Comparison of ENCODE assay signal across 8 mouse cellular contexts in the genomic region with DNA sequence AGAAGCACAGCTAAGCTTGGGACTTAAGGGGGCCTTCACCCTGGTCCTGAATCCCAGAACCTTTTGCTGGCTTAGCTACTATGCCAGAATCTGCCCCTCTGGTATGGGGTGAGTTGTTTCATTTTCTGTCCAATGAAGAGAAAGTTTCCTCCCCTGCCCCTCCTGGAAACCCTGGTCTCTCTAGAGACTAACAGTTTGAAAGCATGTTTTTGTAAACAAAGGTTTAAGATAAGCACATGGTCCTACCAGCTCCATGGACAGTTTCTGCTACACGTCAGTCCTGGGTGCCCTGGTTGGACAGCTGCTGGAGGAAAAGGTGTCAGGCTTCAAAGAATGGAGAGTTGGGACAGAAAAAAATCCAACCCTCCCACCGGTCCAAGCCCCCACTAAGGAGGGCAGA. TPM values are rescaled to one million over a fixed set of nuclear protein-coding genes. Genes with fewer than 3 reads are reported as not detected.
DNase-seq lines count a peak whose midpoint lies in the region; ATAC-seq and TF ChIP-seq lines count a peak whose summit lies in the region.

No protein-coding gene starts in this region.

- no peaks in the 10 kb centered on the region for H3K27me3 ChIP-seq in heart, embryonic 10.5 days (ENCODE audit: insufficient read depth, poor library complexity, severe bottlenecking)
- H3K27me3 ChIP-seq in heart, adult 2 months (ENCODE audit: control insufficient read depth, insufficient read depth, low read length) = no peaks in the 10 kb centered on the region
- H3K27me3 ChIP-seq in forebrain, embryonic 14.5 days (replicated peaks; ENCODE audit: control insufficient read depth, insufficient read depth, low read length) = no peaks in the 10 kb centered on the region
- H3K27me3 ChIP-seq in liver, embryonic 16.5 days (ENCODE audit: control insufficient read depth, insufficient read depth, low read depth, low read length) = no peaks in the 10 kb centered on the region

- H3K27ac ChIP-seq in heart, embryonic 10.5 days = 0 out of 2 replicates have a peak overlapping the region, but pooled peaks have one; percentile 93
- no peak overlapping the region for H3K27ac ChIP-seq in heart, adult 2 months
- no peak overlapping the region for H3K27ac ChIP-seq in forebrain, embryonic 14.5 days (ENCODE audit: low read depth, low read length)
- peak overlapping the region; percentile 94 for H3K27ac ChIP-seq in liver, embryonic 16.5 days (ENCODE audit: low read length)

- no peaks in the 10 kb centered on the region for H3K9me3 ChIP-seq in heart, embryonic 10.5 days
- no peaks in the 10 kb centered on the region for H3K9me3 ChIP-seq in forebrain, embryonic 14.5 days (replicated peaks; ENCODE audit: control insufficient read depth, low read length)
- H3K9me3 ChIP-seq in liver, embryonic 16.5 days (replicated peaks; ENCODE audit: control insufficient read depth, low read length) = no peaks in the 10 kb centered on the region

- H3K36me3 ChIP-seq in heart, embryonic 10.5 days = peaks cover 49% of the 10 kb centered on the region
- H3K36me3 ChIP-seq in heart, adult 2 months (ENCODE audit: control insufficient read depth, insufficient read depth, low read length) = peaks cover 3% of the 10 kb centered on the region
- peaks cover 30% of the 10 kb centered on the region for H3K36me3 ChIP-seq in forebrain, embryonic 14.5 days (ENCODE audit: control insufficient read depth, insufficient read depth, low read length)
- H3K36me3 ChIP-seq in liver, embryonic 16.5 days (ENCODE audit: control insufficient read depth, insufficient read depth) = peaks cover 24% of the 10 kb centered on the region

- WGBS in heart, embryonic 10.5 days = 43% methylated on average over 2 of the region's 2 CpGs
- WGBS in heart, adult 2 months = 29% methylated on average over 2 of the region's 2 CpGs
- 76% methylated on average over 2 of the region's 2 CpGs for WGBS in forebrain, embryonic 14.5 days
- 18% methylated on average over 2 of the region's 2 CpGs for WGBS in liver, embryonic 16.5 days (ENCODE audit: insufficient replicate concordance)

- no peak for TF ChIP-seq POLR2A in heart, adult 2 months (IDR thresholded peaks at IDR 0.05; ENCODE audit: insufficient read depth, low read depth, low read length)

- TF ChIP-seq EP300 in heart, adult 2 months (IDR thresholded peaks at IDR 0.05; ENCODE audit: insufficient read depth, low read depth, low read length) = no peak

- no peak for ATAC-seq in forebrain, embryonic 14.5 days
- ATAC-seq in liver, embryonic 16.5 days (ENCODE audit: low read depth) = 0 out of 2 replicates have a peak, but pooled peaks have one; percentile 4
- ATAC-seq in monocyte, adult 5-6 weeks (replicated peaks; ENCODE audit: insufficient number of reproducible peaks, low FRiP score, low TSS enrichment, poor library complexity, severe bottlenecking) = no peak

- no peak for TF ChIP-seq CTCF in heart, adult 2 months (IDR thresholded peaks at IDR 0.05)

- intact Hi-C loops in heart, adult 2 months (cut with DNase I) = loop anchor here (5.0 to 10.0 kb wide), 2 partner anchors 127 to 244 kb away; a partner anchor contains a TSS

- H3K4me1 ChIP-seq in heart, embryonic 10.5 days = peaks cover 22% of the 10 kb centered on the region
- peaks cover 5% of the 10 kb centered on the region for H3K4me1 ChIP-seq in heart, adult 2 months (ENCODE audit: control insufficient read depth, insufficient read depth, low read length)
- peaks cover 14% of the 10 kb centered on the region for H3K4me1 ChIP-seq in forebrain, embryonic 14.5 days (ENCODE audit: control insufficient read depth, insufficient read depth, low read length)
- peaks cover 35% of the 10 kb centered on the region for H3K4me1 ChIP-seq in liver, embryonic 16.5 days (ENCODE audit: control insufficient read depth, low read depth, low read length)

- H3K79me2 ChIP-seq in heart, adult 2 months (replicated peaks; ENCODE audit: control insufficient read depth, insufficient read depth, low read length) = peaks cover 3% of the 10 kb centered on the region; the same call in 1 of the 2 replicates

- H3K4me3 ChIP-seq in heart, embryonic 10.5 days = peak overlapping the region; percentile 82; the same call in 1 of the 2 replicates
- H3K4me3 ChIP-seq in heart, adult 2 months = no peak overlapping the region; the same call in 1 of the 2 replicates
- H3K4me3 ChIP-seq in forebrain, embryonic 14.5 days (ENCODE audit: low read depth, low read length) = no peak overlapping the region
- peak overlapping the region; percentile 94 for H3K4me3 ChIP-seq in liver, embryonic 16.5 days (ENCODE audit: low read depth, low read length)

- peak overlapping the region; percentile 84; the same call in 1 of the 2 replicates for H3K4me2 ChIP-seq in forebrain, embryonic 14.5 days (ENCODE audit: low read length)
- peak overlapping the region; percentile 81 for H3K4me2 ChIP-seq in liver, embryonic 16.5 days (ENCODE audit: low read depth, low read length)

- H3K9ac ChIP-seq in heart, adult 2 months (ENCODE audit: low read depth, low read length) = no peak overlapping the region
- no peak overlapping the region for H3K9ac ChIP-seq in forebrain, embryonic 14.5 days (ENCODE audit: low read length)
- H3K9ac ChIP-seq in liver, embryonic 16.5 days (ENCODE audit: low read depth, low read length) = peak overlapping the region; percentile 98

- DNase-seq in heart, embryonic 10.5 days (ENCODE audit: low spot score) = no peak
- no peak for DNase-seq in heart, adult 2 months
- peak; percentile 33 for DNase-seq in A20 (ENCODE audit: low read depth, low spot score)
- DNase-seq in forebrain, embryonic 14.5 days (ENCODE audit: low spot score) = no peak
- DNase-seq in ovary, postnatal 36 days (ENCODE audit: low spot score) = no peak
- DNase-seq in cerebellum, adult 8-10 months = no peak

RNA-seq across cellular contexts. Expression of a gene that starts 1.4 kb away (rescaled TPM):
- 24.7 and 28.5 TPM in 2 replicates for polyA plus RNA-seq in heart, embryonic 10.5 days (2016; fragmentation: Nextera tagmentation; extraction: Ambion mirVana)
- total RNA-seq in heart, adult 2 months (2021) = 10 to 100 TPM in 1 of 2 experiments, 1 to 10 TPM in 1; 8.7 to 11.2 TPM
- polyA plus RNA-seq in heart, adult 2 months (2012; rRNA removed) = 15.1 and 18.9 TPM in 2 replicates
- polyA plus RNA-seq in forebrain, embryonic 14.5 days (2014; fragmentation: Nextera tagmentation; extraction: Ambion mirVana) = 16.3 and 16.9 TPM in 2 replicates
- 9.2 and 12.0 TPM in 2 replicates for polyA plus RNA-seq in liver, embryonic 16.5 days (2015; fragmentation: Nextera tagmentation; extraction: Ambion mirVana)
- total RNA-seq in monocyte, adult 5-6 weeks (2017) = 23.7 to 43.4 TPM (median 31.6 TPM) in 3 replicates

RNA-seq across cellular contexts. Expression of a gene that starts 1.4 kb away (rescaled TPM):
- 27.5 and 36.0 TPM in 2 replicates for polyA plus RNA-seq in heart, embryonic 10.5 days (2016; fragmentation: Nextera tagmentation; extraction: Ambion mirVana)
- total RNA-seq in heart, adult 2 months (2021) = 10 to 100 TPM; 63.8 to 73.5 TPM
- polyA plus RNA-seq in heart, adult 2 months (2012; rRNA removed) = 93.0 and 109 TPM in 2 replicates
- polyA plus RNA-seq in forebrain, embryonic 14.5 days (2014; fragmentation: Nextera tagmentation; extraction: Ambion mirVana) = 25.5 and 34.1 TPM in 2 replicates
- polyA plus RNA-seq in liver, embryonic 16.5 days (2015; fragmentation: Nextera tagmentation; extraction: Ambion mirVana) = 26.5 and 28.5 TPM in 2 replicates
- total RNA-seq in monocyte, adult 5-6 weeks (2017) = 14.6 to 21.0 TPM (median 20.4 TPM) in 3 replicates

RNA-seq across cellular contexts. Expression of a gene that starts 10.4 kb away (rescaled TPM):
- polyA plus RNA-seq in heart, embryonic 10.5 days (2016; fragmentation: Nextera tagmentation; extraction: Ambion mirVana) = 24.6 and 29.8 TPM in 2 replicates
- total RNA-seq in heart, adult 2 months (2021) = 10 to 100 TPM; 26.6 to 29.1 TPM
- 25.2 and 30.3 TPM in 2 replicates for polyA plus RNA-seq in heart, adult 2 months (2012; rRNA removed)
- polyA plus RNA-seq in forebrain, embryonic 14.5 days (2014; fragmentation: Nextera tagmentation; extraction: Ambion mirVana) = 26.2 and 30.4 TPM in 2 replicates
- 55.5 and 56.5 TPM in 2 replicates for polyA plus RNA-seq in liver, embryonic 16.5 days (2015; fragmentation: Nextera tagmentation; extraction: Ambion mirVana)
- total RNA-seq in monocyte, adult 5-6 weeks (2017) = 0.96 to 3.0 TPM (median 1.8 TPM) in 3 replicates

RNA-seq across cellular contexts. Expression of a gene that starts 20.0 kb away (rescaled TPM):
- polyA plus RNA-seq in heart, embryonic 10.5 days (2016; fragmentation: Nextera tagmentation; extraction: Ambion mirVana) = 7.9 and 10.9 TPM in 2 replicates
- total RNA-seq in heart, adult 2 months (2021) = 1 to 10 TPM; 3.2 to 3.8 TPM
- polyA plus RNA-seq in heart, adult 2 months (2012; rRNA removed) = 4.9 and 8.5 TPM in 2 replicates
- polyA plus RNA-seq in forebrain, embryonic 14.5 days (2014; fragmentation: Nextera tagmentation; extraction: Ambion mirVana) = 13.0 and 14.3 TPM in 2 replicates
- polyA plus RNA-seq in liver, embryonic 16.5 days (2015; fragmentation: Nextera tagmentation; extraction: Ambion mirVana) = 3.7 and 3.9 TPM in 2 replicates
- 9.2 to 12.8 TPM (median 9.2 TPM) in 3 replicates for total RNA-seq in monocyte, adult 5-6 weeks (2017)

RNA-seq across cellular contexts. Expression of a gene that starts 20.1 kb away (rescaled TPM):
- 103 and 131 TPM in 2 replicates for polyA plus RNA-seq in heart, embryonic 10.5 days (2016; fragmentation: Nextera tagmentation; extraction: Ambion mirVana)
- total RNA-seq in heart, adult 2 months (2021) = 10 to 100 TPM; 42.4 to 42.5 TPM
- 68.3 and 82.0 TPM in 2 replicates for polyA plus RNA-seq in heart, adult 2 months (2012; rRNA removed)
- 116 and 130 TPM in 2 replicates for polyA plus RNA-seq in forebrain, embryonic 14.5 days (2014; fragmentation: Nextera tagmentation; extraction: Ambion mirVana)
- 73.3 and 73.4 TPM in 2 replicates for polyA plus RNA-seq in liver, embryonic 16.5 days (2015; fragmentation: Nextera tagmentation; extraction: Ambion mirVana)
- total RNA-seq in monocyte, adult 5-6 weeks (2017) = 35.5 to 62.5 TPM (median 42.0 TPM) in 3 replicates

Comparison
In these comparisons a context has a peak if more than half of its experiments do, and no peak if none do; other contexts are left out.
1. H3K27ac ChIP-seq: peak in heart, embryonic 10.5 days (single experiment) and liver, embryonic 16.5 days (single experiment); none in heart, adult 2 months (single experiment) and forebrain, embryonic 14.5 days (single experiment).
2. H3K4me3 ChIP-seq: peak in heart, embryonic 10.5 days (single experiment) and liver, embryonic 16.5 days (single experiment); none in heart, adult 2 months (single experiment) and forebrain, embryonic 14.5 days (single experiment).